Mouse (Mus musculus): Measurements from ENCODE around the gene Wdpcp.

GRCm38 (mm10) chr11:21658985-21659384 lies 87.0 kb downstream of the Wdpcp start:
- TF ChIP-seq CTCF (IDR thresholded peaks at IDR 0.05; ENCODE audit: extremely low read depth, insufficient read length, insufficient replicate concordance, low read depth, low read length) (no peak), POLR2A (IDR thresholded peaks at IDR 0.05; ENCODE audit: low read depth, low read length) (no peak)
